Mouse (Mus musculus): ENCODE measurements around the gene Lce3a.

The Lce3a gene

GRCm38 (mm10) chr3:92926130-92926529 is at the start of gene Lce3a:
TSS of gene Lce3a (minus strand) at chr3:92926230.
- DNase-seq (ENCODE audit: low spot score) = no peak

DNA sequence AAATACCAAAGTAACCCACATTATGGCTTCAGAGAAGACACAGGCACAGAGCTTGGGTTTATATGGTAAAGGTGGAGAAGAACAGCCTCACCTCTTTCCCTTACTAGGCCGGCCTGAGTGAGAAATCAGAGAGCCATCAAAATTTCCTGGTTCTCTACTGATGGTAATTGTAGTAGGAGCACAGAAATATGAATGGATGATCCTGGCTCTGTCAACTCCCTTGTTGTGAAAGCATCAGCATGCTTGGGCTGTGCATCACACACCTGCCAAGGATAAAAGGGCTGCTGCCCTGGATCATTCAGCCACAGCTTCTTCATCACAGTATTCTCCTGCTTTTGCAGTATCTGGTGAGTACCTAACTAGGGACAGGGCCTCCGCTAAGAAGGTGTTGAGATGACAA is 40.7 kb upstream of the Lce3a start, which contains the start of gene Lce3e:
Gene Lce3e, plus strand, starts transcription at position 301 of the 400 bp plus-strand sequence.
- DNase-seq (ENCODE audit: low spot score) = no peak

GRCm38 (mm10) chr3:92957090-92957489 is 31.1 kb upstream of the Lce3a start, which contains the start of gene Lce3d:
TSS of gene Lce3d (plus strand) at chr3:92957390.
- DNase-seq (ENCODE audit: low spot score) = no peak

DNA sequence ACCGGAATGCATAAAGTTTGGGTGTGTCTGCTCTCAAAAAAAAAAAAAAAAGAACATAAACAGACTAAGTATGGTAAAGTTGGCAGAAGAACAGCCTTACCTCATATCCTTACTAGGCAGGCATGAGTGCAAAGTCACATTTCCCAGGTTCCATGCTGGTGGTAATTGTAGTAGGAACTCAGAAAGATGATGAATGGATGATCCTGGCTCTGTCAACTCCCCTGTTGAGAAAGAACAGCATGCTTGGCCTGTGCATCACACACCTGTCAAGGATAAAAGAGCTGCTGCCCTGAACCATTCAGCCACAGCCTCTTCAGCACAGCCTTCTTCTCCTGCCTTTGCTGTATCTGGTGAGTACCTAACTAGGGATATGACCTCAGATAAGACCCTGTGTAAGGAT is 18.2 kb upstream of the Lce3a start, which contains the start of gene Lce3c:
Gene Lce3c, plus strand, starts transcription at position 301 of the 400 bp plus-strand sequence.
- no peak for DNase-seq (ENCODE audit: low spot score)

DNA sequence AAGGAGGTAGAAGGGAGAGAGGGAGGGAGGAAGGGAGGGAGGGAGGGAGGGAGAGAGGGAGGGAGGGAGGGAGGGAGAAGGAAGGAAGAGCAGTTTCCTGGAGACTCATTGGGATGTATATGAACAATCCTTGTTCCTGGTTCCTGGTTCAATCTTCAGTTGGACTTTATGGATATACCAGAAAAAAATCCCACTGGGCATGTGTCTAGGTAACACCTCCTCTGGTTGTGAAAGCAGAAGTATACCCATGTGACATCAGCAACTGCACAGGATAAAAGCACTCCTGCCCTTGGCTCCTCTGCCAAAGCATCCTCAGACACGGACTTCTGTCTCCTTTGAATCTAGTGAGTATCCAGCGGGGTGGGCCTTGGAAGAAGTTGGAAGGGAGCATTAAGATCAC is 6.6 kb upstream of the Lce3a start, which contains the start of gene Lce3b:
Gene Lce3b, plus strand, starts transcription at position 301 of the 400 bp plus-strand sequence.
- DNase-seq (ENCODE audit: low spot score) = no peak

DNA sequence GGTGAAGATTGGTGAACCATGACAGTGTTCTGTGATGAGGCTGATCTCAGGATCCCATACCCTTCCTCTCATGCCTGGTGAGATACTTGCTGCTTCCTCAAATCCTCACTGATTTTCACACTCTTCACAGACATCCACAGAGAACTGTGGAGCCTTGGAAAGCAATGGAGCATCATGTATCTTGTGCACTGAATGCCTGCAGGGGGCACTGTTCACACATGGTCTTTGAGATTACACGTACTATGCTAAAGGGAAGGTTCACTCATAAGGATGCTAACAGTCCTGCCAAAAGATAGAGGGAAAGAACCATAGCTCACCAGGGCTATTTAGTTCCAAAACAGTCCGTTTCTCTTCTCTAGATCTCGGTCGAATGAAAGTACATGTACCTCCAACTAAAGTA is 5.7 kb downstream of the Lce3a start:
- no peak for DNase-seq (ENCODE audit: low spot score)

- DNase-seq (ENCODE audit: low spot score) = no peak
Observed at GRCm38 (mm10) chr3:92907571-92907970, 18.5 kb downstream of the Lce3a start.

GRCm38 (mm10) chr3:92905182-92905581 is 20.8 kb downstream of the Lce3a start:
- no peak for DNase-seq (ENCODE audit: low spot score)

DNA sequence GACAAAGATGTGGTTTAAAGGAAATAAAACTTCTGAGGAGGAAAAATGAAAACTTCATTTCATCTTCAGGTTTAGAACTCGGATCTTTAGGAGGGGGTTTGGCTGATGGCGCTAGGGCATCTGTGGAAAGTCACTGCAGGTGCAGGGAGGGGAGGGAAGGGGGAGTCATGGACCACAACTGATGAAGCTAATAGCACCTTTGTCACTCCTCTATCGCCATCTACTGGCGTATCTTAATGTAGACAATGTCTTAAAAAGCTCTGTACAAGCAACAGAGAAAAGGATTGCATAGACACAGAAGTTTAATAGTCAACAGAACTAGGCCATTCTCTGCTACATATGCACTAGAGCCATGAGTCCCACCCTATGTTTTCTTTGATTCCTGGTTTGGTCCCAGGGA is 22.4 kb downstream of the Lce3a start:
- DNase-seq (ENCODE audit: low spot score) = no peak

DNA sequence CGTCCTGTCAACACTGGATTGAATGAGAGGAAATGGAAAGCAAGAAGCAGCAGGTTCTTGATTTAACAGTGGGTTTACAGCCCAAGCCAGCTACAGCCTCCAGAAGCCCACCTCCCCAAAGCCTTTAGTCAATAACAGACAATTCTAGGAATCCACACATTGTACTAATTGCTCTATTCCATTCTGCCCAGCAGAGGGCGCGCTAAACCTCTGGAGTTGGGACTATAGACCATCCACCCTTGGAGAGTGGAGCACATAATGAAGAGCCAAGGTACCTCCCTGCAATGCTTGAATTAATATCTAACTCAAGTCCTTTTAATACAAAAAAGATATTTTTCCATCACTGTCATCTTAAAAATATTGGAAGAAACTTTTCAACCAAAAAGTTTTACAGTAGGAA is 23.0 kb downstream of the Lce3a start:
- no peak for DNase-seq (ENCODE audit: low spot score)

GRCm38 (mm10) chr3:92894489-92894888 is 31.5 kb downstream of the Lce3a start:
- no peak for DNase-seq (ENCODE audit: low spot score)

DNA sequence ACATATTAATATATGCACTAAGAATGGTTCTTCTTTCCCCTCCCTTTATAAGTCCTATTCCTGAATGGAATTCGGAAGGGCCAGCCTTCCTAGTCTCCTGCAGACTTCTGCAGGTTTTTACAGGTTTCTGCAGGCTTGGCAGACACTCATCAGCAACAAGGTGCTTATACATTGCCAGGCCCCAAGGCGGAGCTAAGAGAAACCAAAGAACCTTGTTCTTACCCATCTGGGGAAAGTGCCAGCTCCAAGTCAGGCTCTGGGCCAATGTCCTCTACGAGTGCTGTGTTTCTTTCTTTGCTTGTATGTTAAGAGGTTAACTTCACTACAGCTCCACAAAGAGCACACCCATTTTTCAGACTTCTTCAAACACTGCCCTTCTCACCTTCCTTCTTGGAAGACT is 32.0 kb downstream of the Lce3a start:
- DNase-seq (ENCODE audit: low spot score) = no peak
